Mouse (Mus musculus) neural tube, embryonic 13.5 days (tissue): ENCODE measurements around the gene Gm609. TPM values are rescaled to one million over a fixed set of nuclear protein-coding genes. Genes with fewer than 3 reads are reported as not detected.
"Not testable (repeated sequence)": the region's sequence is repeated elsewhere in the genome, so short reads cannot be mapped to it uniquely, and the experiment has no call there.

Source experiments
- ATAC-seq: fragments of 200-750 bp; cut with Nextera tagmentation; 2 replicates; pipeline ENCODE4 v1.8.0; 2017; ENCODE audit warnings: low read depth, mild to moderate bottlenecking, moderate TSS enrichment, moderate library complexity
- H3K27ac ChIP-seq: fragments of 300-500 bp; sonication (generic); replicated peaks from 2 replicates; pipeline ENCODE4 v1.5.1; 2015; ENCODE audit warnings: moderate library complexity, mild to moderate bottlenecking, inconsistent platforms
- H3K27me3 ChIP-seq: fragments of 300-500 bp; sonication (generic); 2 replicates; pipeline ENCODE4 v1.6.1; 2015; ENCODE audit warnings: mild to moderate bottlenecking, inconsistent platforms
- H3K36me3 ChIP-seq: fragments of 300-500 bp; sonication (generic); 2 replicates; pipeline ENCODE4 v1.6.1; 2015; ENCODE audit warnings: mild to moderate bottlenecking, inconsistent platforms
- H3K4me1 ChIP-seq: fragments of 300-500 bp; sonication (generic); replicated peaks from 2 replicates; pipeline ENCODE4 v1.6.1; 2015; ENCODE audit warnings: inconsistent platforms
- H3K4me2 ChIP-seq: fragments of 300-500 bp; sonication (generic); 2 replicates; pipeline ENCODE4 v1.6.1; 2015; ENCODE audit warnings: inconsistent platforms, mild to moderate bottlenecking, moderate library complexity
- H3K4me3 ChIP-seq: fragments of 300-500 bp; sonication (generic); 2 replicates; pipeline ENCODE4 v1.5.1; 2015; ENCODE audit warnings: mild to moderate bottlenecking, inconsistent platforms
- H3K9ac ChIP-seq: fragments of 300-500 bp; sonication (generic); 2 replicates; pipeline ENCODE4 v1.6.1; 2015; ENCODE audit warnings: moderate library complexity, mild to moderate bottlenecking, inconsistent platforms
- H3K9me3 ChIP-seq: fragments of 300-500 bp; sonication (generic); 2 replicates; pipeline ENCODE4 v1.6.1; 2016; ENCODE audit warnings: inconsistent platforms
- WGBS: fragments of 180-500 bp; shearing (Covaris S2); methylation state at CpG from one replicate; pipeline ENCODE4 v1.1.7; 2015; 5-methylcytosine and 5-hydroxymethylcytosine counted together
- polyA plus RNA-seq: library from polyadenylated mRNA; unstranded; fragments of >200 nt; fragmentation: Nextera tagmentation; extraction: Ambion mirVana; gene quantifications from 2 replicates; pipeline ENCODE4 v1.2.1, GENCODE M21; 2015

The Gm609 gene
- polyA plus RNA-seq, 1 experiment from 2014 or later, result not detected

DNA sequence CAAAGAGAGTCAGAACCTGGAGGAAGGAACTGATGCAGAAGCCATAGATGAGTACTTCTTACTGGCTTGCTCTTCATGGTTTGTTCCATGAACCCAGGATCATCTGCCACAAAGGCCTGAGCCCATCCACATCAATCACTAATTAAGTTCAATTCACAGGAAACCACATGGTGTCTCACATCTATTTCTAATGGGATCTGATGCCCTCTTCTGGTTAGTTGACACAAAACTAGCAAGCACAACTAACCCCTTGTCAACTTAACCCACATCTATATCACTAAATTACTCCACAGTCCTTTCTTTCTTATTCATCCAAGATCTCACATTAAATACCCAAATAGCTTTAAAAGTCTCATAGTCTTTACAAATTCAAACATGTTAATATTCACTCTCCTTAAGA lies 79.3 kb downstream of the Gm609 start:
- H3K4me1 ChIP-seq, result no peaks in the 10 kb centered on the region
- H3K36me3 ChIP-seq, result no peaks in the 10 kb centered on the region
- H3K4me2 ChIP-seq, result no peak overlapping the region
- no peaks in the 10 kb centered on the region for H3K9me3 ChIP-seq
- no peak overlapping the region for H3K27ac ChIP-seq
- no peak overlapping the region for H3K9ac ChIP-seq
- no peak overlapping the region for H3K4me3 ChIP-seq
- H3K27me3 ChIP-seq, result no peaks in the 10 kb centered on the region
- ATAC-seq, result no peak

DNA sequence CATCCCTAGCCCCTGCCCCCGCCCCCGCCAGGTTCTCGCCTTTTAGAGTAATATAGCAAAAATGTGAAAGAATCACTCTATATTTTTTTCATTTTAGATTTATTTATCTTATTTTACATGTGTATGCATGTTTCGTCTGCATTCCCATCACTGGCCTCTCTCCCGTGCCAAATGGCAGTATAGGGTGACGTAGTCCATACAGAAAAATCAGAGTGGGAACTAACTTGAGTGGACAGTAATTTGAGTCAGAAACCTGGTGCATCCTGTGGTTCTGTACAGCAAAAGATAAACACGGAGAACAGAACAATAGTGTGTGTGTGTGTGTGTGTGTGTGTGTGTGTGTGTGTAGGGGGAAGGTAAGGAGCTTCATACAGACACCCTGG lies 83.7 kb downstream of the Gm609 start:
- WGBS, result 34% methylated on average over 7 of the region's 7 CpGs
- Histone ChIP-seq H3K4me1 (peaks cover 16% of the 10 kb centered on the region), H3K4me2 (peak overlapping the region; percentile 59), H3K9ac (peak overlapping the region; percentile 94), H3K27ac (peak overlapping the region; percentile 97), H3K4me3 (peak overlapping the region; percentile 69)
- H3K36me3 ChIP-seq, H3K9me3 ChIP-seq, H3K27me3 ChIP-seq: not testable (repeated sequence)
- peak; percentile 47 for ATAC-seq

DNA sequence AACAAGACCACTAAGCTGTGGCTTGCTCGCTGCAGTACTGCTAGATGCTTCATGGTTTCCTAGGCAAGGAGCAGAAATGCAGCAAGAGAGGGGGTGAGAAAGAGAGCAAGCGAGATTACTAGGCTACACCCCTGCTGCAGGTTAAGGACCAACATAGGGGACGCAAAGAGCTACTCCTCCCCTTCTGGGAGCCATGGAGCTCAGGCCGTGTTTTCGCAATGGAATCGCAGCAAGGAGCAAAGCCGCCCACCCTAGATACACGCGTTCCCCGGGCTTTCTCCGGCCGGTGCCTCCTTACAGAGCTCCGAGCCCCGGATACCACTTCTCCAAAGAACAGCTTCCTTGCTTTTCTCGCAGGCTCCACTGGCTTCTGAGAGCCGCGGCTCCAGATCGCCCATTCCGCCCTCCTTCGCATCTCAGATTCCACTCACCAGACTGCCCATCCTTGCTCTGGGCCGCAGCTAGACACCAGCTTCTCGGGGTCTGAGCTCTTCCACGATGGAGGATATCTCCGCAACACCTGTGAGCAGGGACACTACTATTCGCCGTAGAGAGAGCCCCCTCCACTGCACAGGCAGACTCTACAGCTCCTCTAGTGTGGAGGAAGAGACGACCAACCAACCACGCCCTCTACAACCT lies 84.2 kb downstream of the Gm609 start, which contains the start of gene Cd200:
TSS of gene Cd200 (minus strand) at position 629 of the 639 bp plus-strand sequence.
- H3K9me3 ChIP-seq, result no peaks in the 10 kb centered on the region

DNA sequence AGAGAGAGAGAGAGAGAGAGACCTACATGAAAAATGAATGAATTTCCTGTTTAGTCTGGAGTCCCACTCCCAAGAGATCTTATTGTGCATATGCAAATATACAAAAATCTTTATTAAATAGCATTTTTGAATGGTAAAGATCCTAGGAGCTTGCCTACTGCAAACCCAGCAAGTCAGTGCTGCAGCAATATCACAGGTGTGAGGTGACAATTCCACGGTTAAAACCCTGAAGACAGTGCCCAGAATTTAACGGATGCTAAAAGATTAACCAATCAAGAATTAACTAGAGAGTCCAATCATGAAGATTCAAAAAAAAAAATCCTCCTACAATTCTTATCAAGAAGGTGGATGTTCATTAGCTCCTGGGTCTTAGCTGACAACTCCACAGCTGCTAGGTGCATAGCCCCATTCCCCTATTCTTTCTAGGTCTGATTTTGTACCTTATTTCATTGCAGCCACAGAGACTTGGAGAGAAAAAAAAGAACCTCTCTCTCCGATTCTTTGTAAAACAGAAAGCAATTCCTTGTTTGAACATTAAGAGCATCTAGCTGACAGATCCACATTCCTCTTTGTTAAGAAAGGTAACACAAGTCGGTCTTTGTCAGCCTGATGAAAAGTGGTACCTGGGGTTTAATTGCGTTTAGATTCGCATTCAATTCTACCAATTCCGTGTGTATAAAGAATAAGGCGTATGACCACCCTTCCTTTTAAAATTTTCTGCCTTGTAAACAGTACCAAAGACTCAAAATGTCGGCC lies 84.9 kb downstream of the Gm609 start:
- Histone ChIP-seq H3K4me3 (peak overlapping the region; percentile 69), H3K4me2 (peak overlapping the region; percentile 59), H3K4me1 (peaks cover 16% of the 10 kb centered on the region), H3K27ac (peak overlapping the region; percentile 97), H3K27me3 (no peaks in the 10 kb centered on the region), H3K36me3 (no peaks in the 10 kb centered on the region), H3K9me3 (no peaks in the 10 kb centered on the region), H3K9ac (peak overlapping the region; percentile 94)
- WGBS, result 36% methylated on average over 9 of the region's 9 CpGs
- ATAC-seq, result no peak

More for the DNA sequence above, 84.2 kb downstream of the Gm609 start, which contains the start of gene Cd200:
- H3K4me1 ChIP-seq, result peaks cover 16% of the 10 kb centered on the region
- H3K4me3 ChIP-seq, result peak within 1 kb of the TSS; percentile 69
- no peaks in the 10 kb centered on the region for H3K27me3 ChIP-seq
- H3K36me3 ChIP-seq, result no peaks in the 10 kb centered on the region
- peak within 1 kb of the TSS; percentile 94 for H3K9ac ChIP-seq
- under 1% methylated on average over 28 of the region's 28 CpGs for WGBS
- peak within 1 kb of the TSS; percentile 59 for H3K4me2 ChIP-seq
- H3K27ac ChIP-seq, result peak within 1 kb of the TSS; percentile 97
- peak; percentile 99 for ATAC-seq

DNA sequence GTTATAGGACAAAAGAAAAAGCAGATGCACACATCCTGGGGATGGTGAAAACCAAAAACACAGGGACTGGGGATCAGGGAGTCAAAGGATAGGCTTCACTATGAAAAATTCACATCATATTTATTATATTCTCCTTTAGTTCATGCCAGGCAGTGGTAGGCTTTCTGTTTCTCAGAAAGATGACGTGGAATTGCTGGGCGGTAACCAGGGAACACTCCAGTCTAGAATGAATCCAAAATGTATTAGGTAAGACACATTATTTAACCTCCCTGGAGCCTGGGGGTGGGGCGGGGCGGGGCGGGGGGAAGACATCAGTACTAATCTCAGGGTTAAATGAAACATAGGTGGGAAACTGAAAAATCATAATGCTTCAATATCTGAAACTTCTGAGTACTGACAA lies 85.7 kb downstream of the Gm609 start:
- no peak for ATAC-seq
- peaks cover 16% of the 10 kb centered on the region for H3K4me1 ChIP-seq
- no peaks in the 10 kb centered on the region for H3K36me3 ChIP-seq
- peak overlapping the region; percentile 97 for H3K27ac ChIP-seq
- peak overlapping the region; percentile 69 for H3K4me3 ChIP-seq
- H3K4me2 ChIP-seq, result peak overlapping the region; percentile 59
- no peaks in the 10 kb centered on the region for H3K27me3 ChIP-seq
- H3K9ac ChIP-seq, result peak overlapping the region; percentile 94
- 81% methylated on average over 5 of the region's 5 CpGs for WGBS
- no peaks in the 10 kb centered on the region for H3K9me3 ChIP-seq

DNA sequence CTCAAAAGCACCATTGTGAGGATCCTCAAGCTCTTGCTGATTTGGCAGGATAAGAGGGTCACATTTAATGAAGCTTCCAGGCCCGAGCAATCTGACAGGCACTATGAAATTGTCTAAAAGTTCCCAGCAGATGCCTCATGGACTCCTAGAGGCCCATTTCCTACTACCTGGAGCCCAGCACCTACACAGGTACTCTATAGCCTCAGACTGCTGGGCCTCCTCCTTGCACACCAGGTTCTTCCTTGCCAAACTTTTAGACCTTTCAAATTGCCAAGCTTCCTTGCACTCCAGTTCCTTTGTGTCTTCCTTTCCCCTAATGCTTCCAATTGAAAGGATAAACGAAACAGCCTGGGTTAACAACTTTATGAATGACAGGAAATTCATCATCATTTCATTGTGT lies 89.8 kb downstream of the Gm609 start:
- Histone ChIP-seq H3K4me2 (no peak overlapping the region), H3K27ac (no peak overlapping the region), H3K9me3 (no peaks in the 10 kb centered on the region), H3K9ac (no peak overlapping the region), H3K4me3 (no peak overlapping the region), H3K27me3 (no peaks in the 10 kb centered on the region), H3K36me3 (peaks cover 3% of the 10 kb centered on the region; the same call in 1 of the 2 replicates), H3K4me1 (peaks cover 16% of the 10 kb centered on the region)
- 64% methylated on average over 2 of the region's 2 CpGs for WGBS
- ATAC-seq, result no peak

DNA sequence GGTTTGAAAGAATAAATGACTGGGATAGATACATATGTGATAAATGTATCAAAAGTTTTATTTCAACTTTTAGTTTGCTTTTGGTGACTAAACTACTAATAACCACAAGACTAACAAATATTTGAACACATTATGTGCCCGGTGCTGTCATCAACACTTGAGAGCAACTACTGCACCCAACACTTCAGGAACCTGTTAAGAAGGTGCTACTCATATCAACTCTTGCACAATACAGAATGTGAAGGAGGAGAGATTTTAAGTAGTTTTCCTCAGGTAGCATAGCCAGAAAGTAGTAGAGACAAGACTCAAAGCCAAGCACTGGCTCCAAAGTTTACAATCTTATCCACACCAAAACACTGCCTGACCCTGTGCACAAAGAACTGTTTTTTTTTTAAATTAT lies 90.7 kb downstream of the Gm609 start:
- no peaks in the 10 kb centered on the region for H3K27me3 ChIP-seq
- WGBS, result 93% methylated on average over 1 of the region's 1 CpGs
- H3K9me3 ChIP-seq, result no peaks in the 10 kb centered on the region
- H3K9ac ChIP-seq, result no peak overlapping the region
- no peak overlapping the region for H3K4me3 ChIP-seq
- no peak overlapping the region for H3K4me2 ChIP-seq
- peaks cover 14% of the 10 kb centered on the region for H3K4me1 ChIP-seq
- no peak overlapping the region for H3K27ac ChIP-seq
- peaks cover 3% of the 10 kb centered on the region; the same call in 1 of the 2 replicates for H3K36me3 ChIP-seq
- no peak for ATAC-seq

DNA sequence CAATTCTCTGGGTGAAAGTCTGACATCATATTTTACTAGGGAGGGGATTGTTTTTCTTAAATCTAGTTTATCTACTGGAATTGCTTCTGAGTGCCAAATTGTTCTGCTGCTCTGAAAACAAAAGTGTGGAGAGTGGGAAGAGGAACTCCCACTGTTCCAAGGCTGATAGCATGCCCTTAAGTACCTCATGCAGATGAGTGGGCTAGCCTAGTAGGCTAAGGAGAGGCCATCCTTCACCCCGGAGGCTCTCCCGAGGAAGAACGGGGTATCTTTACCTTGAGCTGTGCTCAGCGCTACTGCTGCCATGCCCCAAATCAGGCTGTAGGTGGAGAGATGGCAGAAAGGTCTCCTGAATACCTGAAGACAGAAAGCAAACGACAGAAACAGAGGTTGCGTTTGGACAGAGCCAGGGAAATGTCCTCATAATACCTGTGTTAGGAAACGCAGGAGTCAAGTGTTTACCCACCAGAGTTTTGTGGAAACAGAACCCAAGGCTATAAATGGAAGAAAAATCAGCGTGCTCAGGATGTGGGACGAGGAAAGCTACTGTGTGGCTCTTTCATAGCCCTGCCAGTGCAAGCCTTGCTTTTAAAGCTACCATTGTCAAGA lies 92.7 kb downstream of the Gm609 start:
- Histone ChIP-seq H3K4me2 (no peak overlapping the region), H3K9me3 (no peaks in the 10 kb centered on the region), H3K4me1 (no peaks in the 10 kb centered on the region), H3K36me3 (peaks cover 21% of the 10 kb centered on the region), H3K4me3 (no peak overlapping the region), H3K9ac (no peak overlapping the region), H3K27me3 (no peaks in the 10 kb centered on the region), H3K27ac (no peak overlapping the region)
- ATAC-seq, result no peak
- 65% methylated on average over 9 of the region's 9 CpGs for WGBS

DNA sequence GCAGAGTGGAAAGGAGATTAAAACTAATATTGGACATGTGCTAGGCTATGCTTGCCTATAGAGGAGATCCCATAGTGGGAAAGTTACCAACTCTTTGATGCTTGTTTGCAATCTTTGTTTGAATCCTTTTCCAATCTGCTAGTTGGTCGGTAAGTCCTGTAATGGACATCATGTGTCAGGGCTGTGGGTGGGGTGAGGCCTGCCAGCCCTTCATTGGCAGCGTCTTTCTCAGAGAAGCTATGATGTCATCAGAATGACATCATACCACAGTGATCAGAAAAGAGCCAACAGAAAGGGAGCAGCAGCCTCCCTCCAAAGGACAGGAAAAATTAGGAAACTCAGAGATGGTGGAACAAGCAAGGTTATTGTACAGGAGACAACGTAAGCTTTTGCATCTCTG lies 93.4 kb downstream of the Gm609 start:
- Histone ChIP-seq H3K27ac (no peak overlapping the region), H3K4me2 (no peak overlapping the region), H3K9ac (no peak overlapping the region), H3K27me3 (no peaks in the 10 kb centered on the region), H3K9me3 (no peaks in the 10 kb centered on the region), H3K4me3 (no peak overlapping the region), H3K36me3 (peaks cover 27% of the 10 kb centered on the region), H3K4me1 (no peaks in the 10 kb centered on the region)
- no peak for ATAC-seq
- WGBS, result 90% methylated on average over 3 of the region's 3 CpGs

DNA sequence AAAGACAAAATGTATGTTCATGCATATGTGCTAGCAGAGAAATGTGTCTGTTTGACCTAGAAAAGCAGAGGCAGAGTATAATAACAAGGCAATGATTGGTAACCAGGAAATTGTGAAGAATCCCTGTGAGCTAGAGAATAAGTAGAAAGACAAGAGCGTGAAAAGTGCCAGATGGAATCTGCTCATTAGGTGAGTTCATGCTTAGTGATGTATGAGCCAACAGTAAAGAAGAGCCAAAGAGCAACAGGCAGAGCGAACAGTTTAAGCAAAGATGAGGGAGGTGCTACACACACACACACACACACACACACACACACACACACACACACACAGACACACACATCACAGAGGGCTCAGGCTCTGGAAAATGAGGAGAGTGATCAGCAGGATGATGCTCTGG lies 95.3 kb downstream of the Gm609 start:
- ATAC-seq, result no peak
- 83% methylated on average over 2 of the region's 2 CpGs for WGBS
- Histone ChIP-seq H3K27me3 (no peaks in the 10 kb centered on the region), H3K9me3 (no peaks in the 10 kb centered on the region), H3K27ac (no peak overlapping the region), H3K4me3 (no peak overlapping the region), H3K4me2 (no peak overlapping the region), H3K9ac (no peak overlapping the region), H3K36me3 (peaks cover 45% of the 10 kb centered on the region), H3K4me1 (no peaks in the 10 kb centered on the region)

DNA sequence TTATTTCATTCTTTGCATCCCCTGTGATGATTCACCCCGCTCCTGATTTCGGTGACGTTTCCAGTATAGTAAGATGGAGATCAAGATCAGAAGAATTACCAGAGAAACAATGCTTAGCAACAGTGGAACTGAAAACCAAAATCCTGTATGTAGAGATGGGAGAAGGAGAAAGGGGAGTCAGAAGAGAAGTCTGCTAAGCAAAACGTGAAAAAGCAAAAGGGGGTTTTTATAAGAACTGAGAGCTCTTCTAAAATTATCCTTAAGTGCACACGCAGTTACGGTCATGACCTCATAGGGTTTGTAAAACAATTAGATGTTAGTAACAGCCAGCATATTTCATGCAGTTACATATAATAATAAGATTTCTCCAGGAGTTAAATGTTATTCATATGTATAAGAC lies 100.5 kb downstream of the Gm609 start:
- Histone ChIP-seq H3K36me3 (peaks cover 70% of the 10 kb centered on the region), H3K4me1 (no peaks in the 10 kb centered on the region), H3K27ac (no peak overlapping the region), H3K4me2 (no peak overlapping the region), H3K4me3 (no peak overlapping the region), H3K9ac (no peak overlapping the region), H3K9me3 (no peaks in the 10 kb centered on the region), H3K27me3 (no peaks in the 10 kb centered on the region)
- no peak for ATAC-seq
- 92% methylated on average over 6 of the region's 6 CpGs for WGBS

DNA sequence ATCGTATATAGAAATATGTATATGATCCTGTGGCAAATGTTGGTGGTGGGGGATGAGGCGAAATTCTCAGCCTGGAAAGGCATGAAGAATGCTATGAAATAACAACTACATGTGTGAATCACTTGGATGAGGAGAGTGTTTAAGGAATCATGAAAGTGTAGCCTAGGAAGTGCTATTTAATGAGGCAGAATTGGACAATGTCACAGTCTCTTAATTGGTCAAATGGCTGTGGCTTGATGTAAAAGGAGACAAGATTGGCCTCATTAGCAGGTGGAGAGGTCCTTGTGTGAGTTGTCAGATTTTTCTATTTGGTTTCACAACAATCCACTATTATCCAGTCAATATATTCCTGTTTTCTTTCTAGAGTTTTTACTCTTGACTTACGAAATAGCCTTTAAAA lies 101.1 kb downstream of the Gm609 start:
- Histone ChIP-seq H3K27ac (no peak overlapping the region), H3K4me3 (no peak overlapping the region), H3K9ac (no peak overlapping the region), H3K4me1 (no peaks in the 10 kb centered on the region), H3K9me3 (no peaks in the 10 kb centered on the region), H3K27me3 (no peaks in the 10 kb centered on the region), H3K36me3 (peaks cover 72% of the 10 kb centered on the region), H3K4me2 (no peak overlapping the region)
- WGBS, result 94% methylated on average over 3 of the region's 3 CpGs
- no peak for ATAC-seq
